Comparison of ENCODE assay signal across 11 mouse cellular contexts in the genomic region with DNA sequence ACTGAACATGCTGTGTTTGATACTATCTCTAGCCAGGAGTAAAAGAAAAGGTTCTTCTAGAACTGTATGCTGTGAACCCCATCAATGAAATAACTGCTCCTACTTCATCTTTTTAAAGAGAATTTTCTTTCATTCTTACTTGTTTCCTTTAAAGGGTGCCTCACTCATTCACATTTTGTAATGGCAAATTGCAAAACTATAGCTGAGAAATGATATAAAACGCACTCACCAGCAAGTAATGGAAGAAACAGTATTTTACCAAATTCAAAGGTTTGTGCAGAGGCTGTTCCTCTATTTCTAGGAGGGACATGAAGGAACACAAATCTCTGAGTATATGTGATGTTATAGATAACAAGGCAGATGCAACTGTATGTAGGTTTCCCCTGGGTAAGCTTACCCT.
DNase-seq lines count a peak whose midpoint lies in the region; ATAC-seq lines count a peak whose summit lies in the region.
"Had no signal": no experiment of that assay in that cellular context is flagged by ENCODE, and none has a peak within 500 bp of the region (broad histone marks: within the 10 kb centered on the region; RNA-seq: fewer than 3 reads in every experiment).

No protein-coding gene starts in this region.

- no peaks in the 10 kb centered on the region for H3K9me3 ChIP-seq in embryonic facial prominence, embryonic 12.5 days
- no peaks in the 10 kb centered on the region for H3K9me3 ChIP-seq in forebrain, embryonic 14.5 days (replicated peaks; ENCODE audit: control insufficient read depth, low read length)
- no peaks in the 10 kb centered on the region for H3K9me3 ChIP-seq in hindbrain, embryonic 16.5 days (ENCODE audit: control insufficient read depth, low read length)
- no peaks in the 10 kb centered on the region for H3K9me3 ChIP-seq in neural tube, embryonic 12.5 days
- H3K9me3 ChIP-seq in heart, embryonic 12.5 days (replicated peaks) = no peaks in the 10 kb centered on the region

- no peak overlapping the region for H3K9ac ChIP-seq in embryonic facial prominence, embryonic 12.5 days
- H3K9ac ChIP-seq in forebrain, embryonic 14.5 days (ENCODE audit: low read length) = peak overlapping the region; percentile 78
- H3K9ac ChIP-seq in hindbrain, embryonic 16.5 days (ENCODE audit: low read depth, low read length) = peak overlapping the region; percentile 59
- peak overlapping the region; percentile 74 for H3K9ac ChIP-seq in neural tube, embryonic 12.5 days
- no peak overlapping the region for H3K9ac ChIP-seq in heart, embryonic 12.5 days

- no peak for ATAC-seq in embryonic facial prominence, embryonic 12.5 days (ENCODE audit: insufficient number of reproducible peaks, insufficient read depth, low FRiP score, low TSS enrichment)
- no peak for ATAC-seq in forebrain, embryonic 14.5 days
- no peak for ATAC-seq in hindbrain, embryonic 16.5 days
- no peak for ATAC-seq in neural tube, embryonic 12.5 days (ENCODE audit: low FRiP score, low read depth)
- ATAC-seq in heart, embryonic 12.5 days (ENCODE audit: insufficient number of reproducible peaks, low FRiP score) = no peak
- ATAC-seq: lung, postnatal 0 days had no signal

- DNase-seq in forebrain, embryonic 14.5 days (ENCODE audit: low spot score) = no peak
- no peak for DNase-seq in heart, postnatal 25 days (ENCODE audit: low spot score)
- DNase-seq in adrenal gland, postnatal 10 days = no peak
- DNase-seq: cerebellum, adult 9-10 months; gastrocnemius, postnatal 14 days had no signal

- H3K27ac ChIP-seq in embryonic facial prominence, embryonic 12.5 days = no peak overlapping the region
- H3K27ac ChIP-seq in forebrain, embryonic 14.5 days (ENCODE audit: low read depth, low read length) = peak overlapping the region; percentile 87
- peak overlapping the region; percentile 82 for H3K27ac ChIP-seq in hindbrain, embryonic 16.5 days (ENCODE audit: low read depth, low read length)
- peak overlapping the region; percentile 79 for H3K27ac ChIP-seq in neural tube, embryonic 12.5 days
- H3K27ac ChIP-seq in heart, embryonic 12.5 days (ENCODE audit: poor library complexity, severe bottlenecking) = no peak overlapping the region

- 0 out of 2 replicates have a peak overlapping the region, but pooled peaks have one; percentile 33 for H3K4me2 ChIP-seq in embryonic facial prominence, embryonic 12.5 days (replicated peaks)
- peak overlapping the region; percentile 76 for H3K4me2 ChIP-seq in forebrain, embryonic 14.5 days (ENCODE audit: low read length)
- peak overlapping the region; percentile 61 for H3K4me2 ChIP-seq in hindbrain, embryonic 16.5 days (ENCODE audit: low read length)
- peak overlapping the region; percentile 65 for H3K4me2 ChIP-seq in neural tube, embryonic 12.5 days (replicated peaks)
- no peak overlapping the region for H3K4me2 ChIP-seq in heart, embryonic 12.5 days
- H3K4me2 ChIP-seq: liver, embryonic 11.5 days had no signal

- H3K27me3 ChIP-seq in embryonic facial prominence, embryonic 12.5 days = no peaks in the 10 kb centered on the region
- no peaks in the 10 kb centered on the region for H3K27me3 ChIP-seq in forebrain, embryonic 14.5 days (replicated peaks; ENCODE audit: control insufficient read depth, insufficient read depth, low read length)
- H3K27me3 ChIP-seq in hindbrain, embryonic 16.5 days (replicated peaks; ENCODE audit: control insufficient read depth, insufficient read depth, low read length) = no peaks in the 10 kb centered on the region
- H3K27me3 ChIP-seq in neural tube, embryonic 12.5 days (replicated peaks) = no peaks in the 10 kb centered on the region
- no peaks in the 10 kb centered on the region for H3K27me3 ChIP-seq in heart, embryonic 12.5 days (replicated peaks)

- WGBS in embryonic facial prominence, embryonic 12.5 days = 83% methylated on average over 1 of the region's 1 CpGs
- WGBS in forebrain, embryonic 14.5 days = 55% methylated on average over 1 of the region's 1 CpGs
- 15% methylated on average over 1 of the region's 1 CpGs for WGBS in hindbrain, embryonic 16.5 days
- WGBS in neural tube, embryonic 12.5 days = 52% methylated on average over 1 of the region's 1 CpGs
- 86% methylated on average over 1 of the region's 1 CpGs for WGBS in heart, embryonic 12.5 days

- peaks cover 36% of the 10 kb centered on the region for H3K4me1 ChIP-seq in embryonic facial prominence, embryonic 12.5 days
- H3K4me1 ChIP-seq in forebrain, embryonic 14.5 days (ENCODE audit: control insufficient read depth, insufficient read depth, low read length) = peaks cover 9% of the 10 kb centered on the region
- no peaks in the 10 kb centered on the region for H3K4me1 ChIP-seq in hindbrain, embryonic 16.5 days (ENCODE audit: control insufficient read depth, insufficient read depth, low read depth, low read length)
- no peaks in the 10 kb centered on the region for H3K4me1 ChIP-seq in neural tube, embryonic 12.5 days
- H3K4me1 ChIP-seq in heart, embryonic 12.5 days (replicated peaks) = peaks cover 12% of the 10 kb centered on the region; the same call in 1 of the 2 replicates

- intact Hi-C loops in heart, postnatal 25 days (cut with DNase I) = no loop called here

- no peak overlapping the region for H3K4me3 ChIP-seq in embryonic facial prominence, embryonic 12.5 days
- peak overlapping the region; percentile 39 for H3K4me3 ChIP-seq in forebrain, embryonic 14.5 days (ENCODE audit: low read depth, low read length)
- H3K4me3 ChIP-seq in hindbrain, embryonic 16.5 days (ENCODE audit: low read length) = peak overlapping the region; percentile 47
- peak overlapping the region; percentile 43 for H3K4me3 ChIP-seq in neural tube, embryonic 12.5 days
- no peak overlapping the region for H3K4me3 ChIP-seq in heart, embryonic 12.5 days

- no peaks in the 10 kb centered on the region for H3K36me3 ChIP-seq in embryonic facial prominence, embryonic 12.5 days
- H3K36me3 ChIP-seq in forebrain, embryonic 14.5 days (ENCODE audit: control insufficient read depth, insufficient read depth, low read length) = no peaks in the 10 kb centered on the region
- no peaks in the 10 kb centered on the region for H3K36me3 ChIP-seq in hindbrain, embryonic 16.5 days (ENCODE audit: control insufficient read depth, insufficient read depth, low read length)
- no peaks in the 10 kb centered on the region for H3K36me3 ChIP-seq in neural tube, embryonic 12.5 days
- H3K36me3 ChIP-seq in heart, embryonic 12.5 days = no peaks in the 10 kb centered on the region

Comparison
In these comparisons a context has a peak if more than half of its experiments do, and no peak if none do; other contexts are left out.
1. H3K27ac ChIP-seq: peak in forebrain, embryonic 14.5 days (single experiment), hindbrain, embryonic 16.5 days (single experiment) and neural tube, embryonic 12.5 days (single experiment); none in embryonic facial prominence, embryonic 12.5 days (single experiment) and heart, embryonic 12.5 days (single experiment).
2. H3K4me3 ChIP-seq: peak in forebrain, embryonic 14.5 days (single experiment), hindbrain, embryonic 16.5 days (single experiment) and neural tube, embryonic 12.5 days (single experiment); none in embryonic facial prominence, embryonic 12.5 days (single experiment) and heart, embryonic 12.5 days (single experiment).
3. H3K9ac ChIP-seq: peak in forebrain, embryonic 14.5 days (single experiment), hindbrain, embryonic 16.5 days (single experiment) and neural tube, embryonic 12.5 days (single experiment); none in embryonic facial prominence, embryonic 12.5 days (single experiment) and heart, embryonic 12.5 days (single experiment).